Mouse (Mus musculus): ENCODE results near the gene Slc30a4.

The Slc30a4 gene

GRCm38 (mm10) chr2:122702181-122703036, at the start of gene Slc30a4:
Gene Slc30a4, minus strand, starts transcription at chr2:122702663.
- DNase-seq (ENCODE audit: low spot score): no peak

- DNase-seq (ENCODE audit: low spot score): no peak
Measured at GRCm38 (mm10) chr2:122746461-122746860, 44.0 kb upstream of the Slc30a4 start.

GRCm38 (mm10) chr2:122739023-122739422, 36.6 kb upstream of the Slc30a4 start:
- peak; percentile 15 for DNase-seq (ENCODE audit: low spot score)

DNA sequence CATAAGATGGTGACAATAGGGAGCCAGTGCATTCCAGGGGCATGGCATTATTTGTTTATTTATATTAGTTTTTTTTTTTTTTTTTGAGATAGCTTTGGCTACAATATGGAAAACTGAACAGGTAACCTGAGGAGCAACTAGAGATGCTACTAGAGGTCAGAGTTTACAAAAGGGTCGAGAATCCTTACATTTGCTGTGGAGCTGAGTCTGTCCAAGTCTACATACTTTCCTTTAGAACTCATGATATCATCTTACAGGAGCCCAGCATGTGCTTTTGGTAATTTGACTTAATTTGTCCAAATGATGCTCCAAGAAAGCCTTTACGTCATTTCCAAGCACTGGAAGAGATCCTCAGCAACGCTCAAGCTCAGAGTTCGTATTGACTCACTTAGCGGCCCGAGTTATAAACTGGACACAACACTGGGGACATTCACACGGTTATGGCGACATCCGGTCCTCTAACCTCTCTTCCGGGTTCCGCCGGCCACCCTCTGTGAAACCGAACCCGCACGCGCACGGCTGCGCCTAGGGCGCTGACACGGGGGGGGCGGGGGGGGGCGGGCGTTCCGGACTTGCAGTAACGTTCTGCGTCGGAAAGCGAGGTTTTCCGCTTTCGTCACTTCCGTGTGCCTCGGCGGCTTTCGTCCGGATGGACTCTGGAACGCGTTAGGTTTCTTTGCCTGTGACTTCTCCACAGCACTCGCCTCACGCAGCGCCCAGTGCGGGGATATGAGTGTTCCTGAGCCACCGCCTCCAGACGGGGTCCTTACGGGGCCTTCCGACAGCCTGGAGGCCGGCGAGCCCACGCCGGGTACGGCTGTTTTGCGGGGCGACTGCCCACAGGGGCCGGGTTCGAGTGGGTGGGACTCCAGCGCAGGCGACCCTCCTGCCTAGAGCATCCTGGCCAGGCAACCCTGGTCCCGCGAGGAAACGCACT, 35.7 kb upstream of the Slc30a4 start, which contains the start of gene Bloc1s6:
TSS of gene Bloc1s6 (plus strand) at position 610 of the 937 bp plus-strand sequence.
- DNase-seq (ENCODE audit: low spot score): peak; percentile 86

GRCm38 (mm10) chr2:122731456-122731855, 29.0 kb upstream of the Slc30a4 start:
- no peak for DNase-seq (ENCODE audit: low spot score)

DNA sequence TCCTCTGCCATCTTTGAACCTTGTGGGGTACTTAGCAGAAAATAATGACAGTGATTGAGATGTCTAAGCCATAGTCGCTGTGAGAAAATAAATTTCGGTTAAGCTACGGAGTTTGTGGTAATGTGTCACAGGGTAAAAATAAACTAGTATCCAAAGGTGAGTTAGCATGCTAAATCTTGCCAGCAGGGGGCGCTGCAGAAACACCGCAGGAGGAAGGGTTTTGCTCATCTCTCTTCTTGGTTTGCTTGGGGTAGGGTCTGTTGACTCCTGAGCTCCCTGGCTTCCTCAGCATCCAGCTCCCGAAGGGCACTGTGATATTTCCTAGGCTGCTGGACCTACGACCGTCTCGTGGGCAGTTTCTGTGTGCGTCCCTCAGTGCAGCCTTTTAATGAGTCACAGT, 23.1 kb upstream of the Slc30a4 start:
- peak; percentile 20 for DNase-seq (ENCODE audit: low spot score)

DNA sequence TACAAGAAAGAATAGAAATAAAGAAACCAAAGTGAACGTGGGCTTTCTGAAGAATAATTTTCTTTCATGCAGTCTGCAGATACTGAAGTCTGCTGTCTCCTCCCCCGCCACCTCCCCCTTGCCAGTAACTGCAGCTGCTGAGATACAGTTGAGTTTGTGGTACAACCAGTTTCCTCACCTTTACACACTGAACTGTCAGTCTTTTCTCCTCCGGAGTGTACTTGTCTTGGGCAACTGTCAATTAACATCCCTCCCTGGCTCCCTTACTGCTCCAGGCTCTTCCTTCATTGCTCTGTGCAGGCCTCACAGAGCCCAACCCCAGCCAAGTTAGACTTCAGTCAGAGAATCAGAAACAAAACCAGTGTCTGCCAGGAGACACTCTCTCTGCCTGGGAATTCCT, 18.1 kb upstream of the Slc30a4 start:
- DNase-seq (ENCODE audit: low spot score): no peak

DNA sequence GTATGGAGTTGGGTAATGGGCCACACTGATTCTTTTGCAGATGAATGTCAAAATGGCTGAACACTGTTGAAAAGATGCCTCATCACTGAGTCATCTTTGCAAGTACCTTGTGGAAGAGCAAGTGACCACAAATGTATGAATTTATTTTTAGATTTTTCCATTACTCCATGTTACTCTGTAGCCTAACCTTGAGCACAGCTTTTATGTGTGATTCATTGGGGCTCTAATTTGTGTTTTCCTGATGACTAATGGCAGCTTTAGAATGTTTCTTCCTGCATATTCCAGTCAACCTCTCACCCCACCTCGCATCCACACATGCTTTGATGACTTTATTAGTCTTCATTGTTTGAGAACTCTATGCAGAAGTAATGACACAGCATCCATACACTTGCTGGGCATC, 16.8 kb upstream of the Slc30a4 start:
- DNase-seq (ENCODE audit: low spot score): no peak

DNA sequence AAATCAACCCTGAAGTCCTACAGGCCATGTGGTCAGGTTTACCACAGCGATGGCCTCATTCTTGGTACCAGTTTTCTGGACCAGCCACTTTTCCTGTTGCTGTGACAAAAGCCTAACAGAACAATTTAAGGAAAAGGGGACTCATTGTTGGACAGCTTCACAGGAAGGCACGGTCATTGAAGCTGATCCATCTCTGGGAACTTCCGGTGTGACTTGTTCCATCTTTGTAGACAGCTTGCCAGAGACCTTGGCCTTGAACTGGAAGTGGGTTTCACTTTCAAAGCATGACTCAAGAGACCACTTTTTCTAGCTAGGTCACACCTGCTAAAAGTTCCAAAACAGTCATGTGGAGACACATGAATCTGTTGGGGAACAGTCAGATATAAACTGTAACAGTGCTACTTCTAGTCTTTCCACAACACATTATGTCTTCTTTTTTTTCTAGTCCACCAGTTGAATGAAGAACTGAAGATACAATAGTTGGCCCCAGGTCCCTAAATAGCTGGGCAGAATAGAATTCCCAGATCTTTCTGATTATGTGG, 13.9 kb upstream of the Slc30a4 start:
- DNase-seq (ENCODE audit: low spot score): no peak

GRCm38 (mm10) chr2:122715148-122715692, 12.8 kb upstream of the Slc30a4 start:
- DNase-seq (ENCODE audit: low spot score): no peak

- DNase-seq (ENCODE audit: low spot score): no peak
Measured at GRCm38 (mm10) chr2:122712848-122713247, 10.4 kb upstream of the Slc30a4 start.

- no peak for DNase-seq (ENCODE audit: low spot score)
Measured at GRCm38 (mm10) chr2:122711911-122712310, 9.4 kb upstream of the Slc30a4 start.

GRCm38 (mm10) chr2:122709156-122709555, 6.7 kb upstream of the Slc30a4 start:
- DNase-seq (ENCODE audit: low spot score): no peak

- DNase-seq (ENCODE audit: low spot score): no peak
Measured at GRCm38 (mm10) chr2:122708080-122708479, 5.6 kb upstream of the Slc30a4 start.

DNA sequence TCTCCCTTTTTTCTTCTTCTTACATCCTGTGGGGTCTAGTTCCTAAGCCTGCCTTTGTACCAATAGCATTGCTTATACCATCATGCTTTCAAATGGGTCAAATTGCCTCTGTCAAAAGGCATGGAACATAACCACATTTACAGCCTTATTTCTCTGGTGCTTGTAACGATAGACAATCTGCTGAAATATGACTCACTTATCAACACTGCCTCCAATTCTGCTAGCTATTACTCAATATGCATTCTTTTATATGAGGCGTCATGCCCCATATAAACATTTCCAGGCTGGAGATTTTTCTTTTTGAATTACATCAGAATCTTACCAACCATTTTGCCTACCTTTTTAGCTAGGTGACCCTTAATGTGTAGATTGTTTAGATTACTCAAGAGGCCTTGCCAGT, 2.1 kb upstream of the Slc30a4 start:
- DNase-seq (ENCODE audit: low spot score): no peak

- no peak for DNase-seq (ENCODE audit: low spot score)
Measured at GRCm38 (mm10) chr2:122701871-122702180, 637 bp downstream of the Slc30a4 start.

DNA sequence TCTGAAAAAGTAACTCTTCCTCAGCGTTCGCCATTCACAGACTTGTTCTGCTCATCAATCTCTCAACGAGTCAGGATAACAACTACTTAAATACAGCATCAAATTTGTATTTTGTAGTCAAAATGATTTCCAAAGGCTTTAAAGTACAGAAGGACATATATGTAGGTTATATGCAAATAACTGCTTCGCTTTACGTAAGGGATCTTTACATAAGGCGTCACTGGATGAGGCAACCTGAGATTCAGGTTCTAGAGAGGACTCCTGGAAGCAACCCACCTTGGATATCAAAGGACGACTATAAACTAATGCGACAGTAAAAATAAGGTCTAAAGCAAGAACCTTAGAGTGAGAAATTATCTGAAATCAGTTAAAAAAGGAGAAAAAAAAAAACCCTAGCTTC, 1.5 kb downstream of the Slc30a4 start:
- no peak for DNase-seq (ENCODE audit: low spot score)

- no peak for DNase-seq (ENCODE audit: low spot score)
Measured at GRCm38 (mm10) chr2:122697526-122697925, 4.9 kb downstream of the Slc30a4 start.

DNA sequence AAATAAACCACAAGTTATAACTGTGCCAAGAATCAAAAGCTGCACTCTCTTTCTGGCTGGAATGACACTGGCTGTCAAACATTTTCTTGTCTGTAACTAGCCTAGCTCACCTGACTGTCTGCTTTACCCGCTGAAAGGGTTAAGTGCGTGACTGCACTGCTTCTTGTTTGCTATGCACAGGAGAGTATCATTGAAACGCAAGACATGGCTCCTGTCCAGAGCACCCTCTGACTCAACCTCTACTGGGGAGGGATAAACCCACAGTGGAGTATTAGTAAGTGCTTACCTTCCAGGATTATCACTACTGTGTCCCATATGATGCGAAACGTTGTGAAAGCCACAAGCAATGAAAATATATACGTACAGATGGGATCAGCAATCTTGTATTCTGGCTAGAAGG, 15.8 kb downstream of the Slc30a4 start:
- no peak for DNase-seq (ENCODE audit: low spot score)

- no peak for DNase-seq (ENCODE audit: low spot score)
Measured at GRCm38 (mm10) chr2:122683641-122684040, 18.8 kb downstream of the Slc30a4 start.

DNA sequence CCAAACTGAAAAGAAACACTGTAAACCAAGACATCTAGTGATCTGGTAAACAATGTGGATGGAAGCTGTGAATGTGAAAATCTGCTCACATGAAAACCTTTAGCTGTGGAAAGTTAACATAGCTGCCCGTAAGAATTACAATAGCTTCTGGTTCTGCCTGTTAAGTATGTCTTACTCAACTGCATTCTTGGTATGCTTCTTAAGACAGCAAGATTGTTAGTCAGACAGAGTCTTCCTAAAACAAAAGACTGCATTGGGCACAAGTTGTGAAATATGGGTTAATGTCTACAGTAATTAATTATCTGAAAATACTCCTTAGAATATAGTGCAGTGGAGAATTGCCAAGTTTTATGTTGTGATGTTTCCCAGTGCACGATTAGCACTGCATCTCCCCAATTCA, 19.9 kb downstream of the Slc30a4 start:
- no peak for DNase-seq (ENCODE audit: low spot score)

DNA sequence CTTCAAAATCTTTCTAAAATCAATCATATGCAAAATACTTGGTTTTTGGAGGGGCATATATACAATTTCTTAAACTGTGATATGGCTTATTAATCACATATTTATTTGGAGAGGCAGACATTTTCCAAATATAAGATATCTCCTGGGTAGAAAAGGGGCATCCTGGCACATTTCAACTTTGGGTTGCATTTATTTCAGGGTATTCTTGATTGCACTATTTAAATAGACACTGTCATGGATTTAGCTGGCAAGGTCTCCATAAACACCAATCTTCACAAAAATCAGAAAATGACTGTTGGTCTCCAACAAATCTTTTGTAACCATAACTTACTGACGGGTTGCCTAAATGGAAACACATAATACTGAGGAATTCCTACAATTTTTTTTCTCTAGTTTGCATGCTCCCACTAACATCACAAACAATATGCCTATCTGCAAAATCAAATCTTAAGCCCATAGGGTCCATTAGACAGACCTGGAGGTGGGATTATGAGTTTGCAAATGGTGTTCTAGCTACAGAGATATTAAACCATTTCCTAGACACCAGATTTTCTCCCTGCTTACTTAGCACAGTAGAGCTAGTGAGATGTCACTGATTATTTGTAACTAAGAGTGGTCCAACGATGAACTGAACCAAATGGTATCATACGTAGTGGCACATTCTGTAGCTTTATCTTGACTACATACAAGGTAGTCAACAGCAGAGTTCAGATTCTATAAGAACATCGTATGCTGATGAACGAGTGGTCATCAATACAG, 20.9 kb downstream of the Slc30a4 start:
- no peak for DNase-seq (ENCODE audit: low spot score)
